Mouse (Mus musculus) urinary bladder, postnatal 14 days (tissue): ENCODE data around the gene Chmp2a.

Experiments used
- DNase-seq: peaks from one replicate; pipeline ENCODE4 v3.0.0; 2021; ENCODE audit warnings: low spot score

The Chmp2a gene

DNA sequence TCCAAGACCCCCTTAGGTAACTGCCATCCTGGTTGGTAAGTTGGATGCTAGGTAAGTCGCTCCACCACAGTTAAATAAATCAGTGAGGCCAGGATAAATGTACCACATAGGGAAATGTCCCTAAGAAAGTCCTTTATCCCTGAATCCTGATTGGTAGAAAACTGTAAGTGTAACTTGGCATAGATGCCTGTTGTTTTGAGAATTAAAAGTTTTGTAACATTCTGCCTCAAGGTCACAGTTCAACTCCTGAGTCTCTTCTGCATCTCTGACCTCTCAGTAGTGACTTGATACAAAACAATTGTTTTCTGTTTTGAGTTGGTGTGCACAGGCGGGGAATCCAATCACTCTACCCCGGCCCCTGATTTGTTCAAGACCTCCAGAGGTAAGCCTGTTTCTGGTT lies 35.8 kb downstream of the Chmp2a start, which contains the start of gene Trim28:
TSS of gene Trim28 (plus strand) at position 264 of the 400 bp plus-strand sequence.
- DNase-seq = no peak

DNA sequence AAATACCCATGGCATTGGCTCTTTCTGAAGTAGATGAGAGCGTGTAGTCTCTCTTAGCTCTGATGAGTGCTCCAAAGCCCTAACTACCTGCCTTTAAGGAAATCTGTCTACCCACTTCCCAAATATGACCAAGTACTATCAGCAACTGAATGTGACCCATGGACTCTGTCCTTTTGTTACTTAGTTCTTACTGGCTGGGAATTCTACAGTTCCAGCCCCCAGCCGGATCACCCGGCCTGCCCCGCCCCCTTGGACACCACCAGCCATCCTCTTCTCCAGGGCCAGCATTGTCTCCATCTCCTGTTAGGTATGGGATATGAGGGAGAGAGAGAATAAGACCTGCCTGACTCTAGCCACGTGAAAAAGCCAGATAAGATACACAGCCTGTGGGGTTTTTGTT lies 36.6 kb downstream of the Chmp2a start, which contains the start of gene Slc27a5:
TSS of gene Slc27a5 (minus strand) at position 140 of the 400 bp plus-strand sequence.
- no peak for DNase-seq

DNA sequence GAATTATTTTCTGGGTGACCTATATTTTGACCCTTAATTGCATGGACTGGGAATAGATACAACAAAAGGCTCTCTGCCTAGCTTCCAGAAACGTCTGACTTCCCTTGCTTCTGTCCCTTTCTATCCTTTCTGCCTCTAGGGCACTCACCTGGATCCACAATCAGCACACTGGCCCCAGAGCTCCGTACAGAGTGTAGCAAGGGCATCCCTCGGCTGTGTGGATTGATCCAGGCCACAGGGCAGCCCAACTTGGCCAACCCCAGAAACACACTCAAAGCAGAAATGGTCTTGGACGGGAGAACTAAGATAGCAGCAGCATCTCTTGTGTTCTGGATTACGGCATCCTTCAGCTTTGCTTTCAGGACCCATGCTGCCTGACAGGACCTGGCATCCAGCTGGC lies 37.4 kb downstream of the Chmp2a start:
- no peak for DNase-seq

DNA sequence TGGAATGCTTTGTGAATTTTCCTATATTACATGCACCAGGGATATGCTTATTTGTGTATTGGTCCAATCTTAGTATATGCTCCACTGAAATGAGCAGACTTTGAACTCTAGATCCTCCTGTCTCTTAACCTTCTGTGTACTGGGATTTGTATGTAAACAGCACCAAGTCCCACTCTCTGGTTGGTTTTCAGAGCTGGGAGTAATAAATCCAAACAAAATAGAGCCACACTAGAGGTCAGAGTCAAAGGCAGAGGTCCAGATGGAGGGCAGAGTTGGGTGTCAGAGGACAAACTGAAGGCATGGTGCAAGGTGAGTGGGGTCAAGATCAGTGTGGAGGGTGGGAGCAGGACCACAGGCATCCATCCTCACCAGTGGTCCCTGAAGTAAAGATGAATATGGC lies 38.7 kb downstream of the Chmp2a start:
- no peak for DNase-seq

DNA sequence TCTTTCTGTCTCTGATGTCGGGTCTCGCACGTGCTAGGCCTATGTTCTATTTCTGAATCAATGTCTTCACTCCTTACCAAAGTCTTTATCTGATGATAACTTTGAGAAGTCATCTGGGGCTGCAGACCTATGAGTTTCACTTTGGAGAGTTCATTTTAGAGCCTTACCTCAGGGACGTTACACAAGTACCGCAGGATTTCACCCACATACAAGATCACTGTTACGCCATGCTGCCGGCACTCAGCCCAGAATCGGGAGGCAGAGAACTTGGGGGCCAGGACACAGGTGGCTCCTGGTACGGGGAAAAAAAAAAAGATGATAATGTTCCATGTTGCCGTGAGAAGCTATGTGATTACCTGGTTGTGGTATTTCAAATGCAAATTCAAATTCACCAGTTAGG lies 41.5 kb downstream of the Chmp2a start:
- DNase-seq = no peak

DNA sequence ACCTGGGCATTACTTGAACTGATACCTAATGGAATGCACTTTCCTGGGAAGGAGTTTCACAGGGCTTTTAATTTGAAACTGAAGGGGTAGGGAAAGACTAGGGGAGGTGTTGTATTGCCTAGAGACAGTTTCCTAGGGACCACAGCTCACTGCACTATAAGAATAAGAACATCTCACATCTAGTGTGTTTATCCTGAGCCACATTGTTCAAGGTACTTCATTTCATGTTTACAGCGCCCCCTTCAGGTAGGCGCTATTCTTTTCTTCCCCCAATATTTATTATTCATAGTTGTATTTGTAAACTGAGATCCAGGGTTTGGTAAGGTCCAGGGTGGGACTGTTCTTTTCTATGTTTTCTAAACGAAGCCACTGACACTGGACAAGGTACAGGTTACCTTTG lies 42.4 kb downstream of the Chmp2a start:
- DNase-seq = no peak

DNA sequence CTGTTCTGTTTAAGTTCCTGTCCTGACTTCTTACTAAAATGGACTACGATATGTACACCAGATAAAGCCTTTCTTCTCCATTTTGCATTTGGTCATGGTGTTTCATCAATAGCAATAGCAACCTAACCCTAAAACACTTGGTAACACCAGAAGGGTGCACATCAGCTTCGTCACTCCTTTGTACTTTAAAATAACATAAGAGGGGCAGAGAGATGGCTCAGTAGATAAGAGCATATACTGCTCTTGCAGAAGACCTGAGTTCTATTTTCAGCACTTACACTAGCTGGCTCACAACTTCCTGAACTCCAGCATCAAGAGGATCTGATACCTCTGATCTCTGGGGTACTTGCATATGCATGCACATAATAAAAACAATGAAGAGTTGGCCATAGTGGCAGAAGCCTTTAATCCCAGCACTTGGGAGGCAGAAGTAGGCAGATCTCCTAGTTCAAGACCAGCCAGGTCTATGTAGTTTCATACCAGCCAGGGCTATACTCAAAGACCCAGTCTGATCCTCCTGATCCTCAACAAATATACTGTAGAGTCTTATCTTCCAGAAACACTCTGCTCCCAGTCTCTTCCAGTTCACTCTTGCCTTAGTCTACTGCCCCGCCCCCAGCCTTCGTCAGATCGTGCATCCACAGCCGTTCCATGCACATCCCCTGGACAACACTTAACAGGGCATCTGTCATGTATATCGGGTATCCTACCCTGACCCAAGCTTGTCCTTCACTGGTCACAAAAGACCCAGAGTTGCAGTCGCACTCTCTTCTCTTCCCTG lies 47.0 kb downstream of the Chmp2a start:
- DNase-seq = no peak

DNA sequence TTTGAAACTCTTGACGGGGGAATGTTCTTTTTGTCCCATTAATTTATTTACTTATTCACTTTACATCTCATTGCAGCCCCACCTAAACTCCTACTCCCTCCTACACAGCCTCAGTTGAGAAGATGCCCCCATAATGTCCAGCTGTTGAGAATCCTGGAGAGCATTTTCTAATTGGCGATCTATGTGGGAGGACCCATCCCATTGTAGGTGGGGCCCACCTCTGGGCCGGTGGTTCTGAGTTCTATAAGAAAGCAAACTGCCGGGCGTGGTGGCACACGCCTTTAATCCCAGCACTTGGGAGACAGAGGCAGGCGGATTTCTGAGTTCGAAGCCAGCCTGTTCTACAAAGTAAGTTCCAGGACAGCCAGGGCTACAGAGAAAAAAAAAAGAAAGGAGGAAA lies 47.7 kb downstream of the Chmp2a start:
- DNase-seq = no peak

DNA sequence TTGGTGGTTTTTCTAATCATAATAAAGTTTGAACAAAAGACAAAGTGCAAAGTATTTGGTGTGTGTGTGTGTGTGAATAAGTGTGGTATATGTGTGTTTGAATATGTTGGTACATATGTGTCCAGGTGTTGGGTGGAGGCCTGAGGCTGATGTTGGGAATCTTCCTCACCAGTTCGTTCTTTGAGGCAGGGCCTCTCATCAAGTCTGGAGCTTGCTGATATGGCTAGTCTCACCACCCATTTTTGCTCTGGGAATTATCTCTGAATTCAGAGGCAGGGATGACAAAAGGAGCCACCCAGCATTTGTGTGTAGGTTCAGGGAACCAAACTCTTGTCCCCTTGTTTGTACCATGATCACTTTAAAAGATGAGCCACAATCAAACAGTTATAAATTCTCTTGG lies 48.9 kb downstream of the Chmp2a start:
- DNase-seq = no peak
